Mouse (Mus musculus): ENCODE measurements around the gene Odf2.

GRCm38 (mm10) chr2:29878061-29878460, 11.0 kb upstream of the Odf2 start:
- TF ChIP-seq CTCF (IDR thresholded peaks at IDR 0.05 in 2 of 3, conservative IDR thresholded peaks at IDR 0.05 in 1 of 3; ENCODE audit: control insufficient read depth in 1 of 3, insufficient read depth in 1 of 3, low read depth in 2 of 3, low read length in 3 of 3, poor library complexity in 1 of 3, severe bottlenecking in 1 of 3) (no peak), SIN3A (IDR thresholded peaks at IDR 0.05; ENCODE audit: low read length) (no peak), USF2 (IDR thresholded peaks at IDR 0.05; ENCODE audit: borderline replicate concordance in 1 of 2, insufficient read depth in 1 of 2, low read depth in 1 of 2, low read length in 2 of 2) (no peak), POLR2A (IDR thresholded peaks at IDR 0.05; ENCODE audit: control insufficient read depth in 1 of 2, insufficient read depth in 1 of 2, low read depth in 1 of 2, low read length in 2 of 2, poor library complexity in 1 of 2) (no peak)
